Mouse (Mus musculus) cerebellum, postnatal 36 days (tissue): ENCODE measurements at regions not wholly inside any gene's neighbourhood (a gene's known extent, or its start where the extent isn't known, plus 50 kb on each side); places are given as distances from the start of the nearest gene placed in this dataset.

ENCODE experiments used
- DNase-seq, 2 experiments: peaks; one replicate each; pipeline ENCODE4 v3.0.0; 2021 to 2022; ENCODE audit warnings: mixed read lengths in 2 of 2

DNA sequence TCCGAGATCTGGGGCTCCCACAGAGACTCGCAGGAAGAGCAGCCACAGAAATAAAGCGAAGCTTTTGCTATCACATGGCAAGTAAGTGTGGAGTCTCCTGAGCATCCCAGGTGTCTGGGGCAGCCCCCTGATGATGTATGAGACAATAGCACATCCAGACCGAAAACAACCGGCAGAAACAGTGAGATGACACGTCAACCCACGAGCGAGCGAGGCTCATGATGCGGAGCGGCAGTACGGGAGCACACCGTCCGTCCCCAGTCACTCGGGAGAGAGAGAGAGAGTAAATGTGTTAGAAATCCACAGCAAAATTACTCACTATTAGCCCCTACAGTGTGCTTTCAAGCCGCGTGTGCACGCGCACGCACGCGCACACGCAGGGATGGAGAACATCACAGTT lies 276.2 kb downstream of the Barhl2 start:
- no peak for DNase-seq

GRCm38 (mm10) chr5:106172162-106172561 lies 285.8 kb downstream of the Barhl2 start:
- no peak for DNase-seq

GRCm38 (mm10) chr5:106170405-106170804 lies 287.6 kb downstream of the Barhl2 start:
- DNase-seq = no peak

GRCm38 (mm10) chr5:106167556-106167955 lies 290.4 kb downstream of the Barhl2 start:
- DNase-seq = no peak

DNA sequence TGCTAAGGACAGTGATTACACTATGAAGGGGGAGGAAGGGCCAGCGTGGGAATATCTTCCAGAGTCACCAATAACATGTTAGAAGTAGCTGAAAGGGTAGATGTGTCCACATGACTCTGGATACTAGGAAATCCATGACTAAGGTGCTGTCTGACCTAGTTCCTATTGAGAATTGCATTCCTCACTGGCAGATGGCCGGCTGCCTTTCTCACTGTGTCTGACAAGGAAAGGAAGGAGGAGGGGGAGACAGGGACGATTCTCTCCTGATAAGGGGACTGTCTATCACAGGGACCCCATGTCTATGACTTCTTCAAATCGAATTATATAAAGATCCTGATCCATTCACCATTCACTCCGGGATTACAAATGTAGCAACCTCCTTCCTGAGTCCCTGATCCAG lies 289.9 kb downstream of the Zfp326 start:
- DNase-seq = no peak

GRCm38 (mm10) chr5:106164190-106164589 lies 287.8 kb downstream of the Zfp326 start:
- DNase-seq = no peak

DNA sequence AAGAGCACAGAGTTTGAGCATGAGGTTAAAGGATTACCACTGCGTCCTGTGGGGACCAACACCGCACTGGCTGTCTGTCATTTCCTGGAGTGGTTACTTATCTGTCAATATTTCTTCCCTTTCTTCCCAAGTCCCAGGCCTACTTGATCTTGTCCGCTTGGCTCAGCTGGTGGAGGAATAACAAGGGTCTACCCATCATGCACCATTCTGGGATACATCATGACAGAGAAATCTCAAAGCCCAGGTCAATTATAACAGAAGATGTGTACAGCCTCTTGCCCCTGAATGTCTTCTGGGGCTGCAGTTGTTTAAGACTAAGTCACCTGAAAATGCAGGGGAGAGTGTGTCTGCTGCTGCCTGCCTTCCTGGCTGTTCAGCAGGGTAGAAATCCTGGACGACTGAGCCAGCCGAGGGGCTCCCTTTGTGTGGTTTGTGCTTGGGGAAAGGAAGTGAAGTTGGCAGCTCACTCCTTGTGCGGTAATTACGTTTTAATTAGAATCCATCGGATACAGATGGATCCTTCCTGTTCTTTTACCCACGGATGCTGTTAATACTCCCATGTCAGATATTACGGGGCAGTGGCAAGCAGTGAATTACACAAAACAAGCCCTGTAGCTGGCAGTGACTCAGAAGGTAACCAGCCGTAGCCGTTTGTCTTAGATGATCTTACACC lies 286.8 kb downstream of the Zfp326 start:
- no peak for DNase-seq

DNA sequence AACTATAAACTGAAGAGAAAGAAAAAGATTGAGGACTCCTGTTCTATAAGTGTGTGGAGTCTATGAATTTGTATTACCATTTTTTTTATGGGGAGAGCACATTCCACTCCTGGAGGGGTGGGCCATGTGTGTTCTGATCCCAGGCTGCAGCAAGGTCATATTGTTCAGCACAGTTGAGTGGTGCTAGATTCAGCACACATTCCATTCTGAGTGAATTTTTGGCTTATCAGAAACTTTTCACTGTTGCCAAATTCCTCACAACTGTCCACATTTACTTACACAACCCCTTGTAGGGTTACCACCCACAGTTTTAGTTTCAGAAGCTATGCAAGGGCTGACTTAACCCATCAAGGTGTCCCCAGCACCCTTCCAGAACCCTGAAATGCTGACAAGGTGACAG lies 262.7 kb downstream of the Zfp326 start:
- DNase-seq = no peak

DNA sequence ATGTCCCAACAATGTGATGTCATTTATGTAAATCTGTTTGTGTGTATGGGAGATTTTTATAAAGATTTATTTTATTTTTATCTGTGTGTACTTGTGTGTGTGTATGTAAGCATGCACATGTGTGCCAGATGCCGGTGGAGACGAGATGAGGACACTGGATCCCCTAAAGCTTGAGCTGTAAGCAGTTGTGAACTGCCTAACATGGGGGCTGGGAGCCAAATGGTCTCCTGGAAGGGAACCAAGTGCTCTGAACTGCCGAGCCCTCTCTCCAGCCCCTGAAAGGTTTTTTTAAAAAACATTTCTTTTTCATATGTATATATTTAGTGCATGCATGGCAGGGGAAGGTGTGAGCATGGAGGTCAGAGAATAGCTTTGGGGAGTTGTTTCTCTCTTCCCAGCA lies 246.6 kb downstream of the Zfp326 start:
- DNase-seq = no peak

- no peak for DNase-seq
Measured at GRCm38 (mm10) chr5:106119584-106119983, 243.2 kb downstream of the Zfp326 start.

DNA sequence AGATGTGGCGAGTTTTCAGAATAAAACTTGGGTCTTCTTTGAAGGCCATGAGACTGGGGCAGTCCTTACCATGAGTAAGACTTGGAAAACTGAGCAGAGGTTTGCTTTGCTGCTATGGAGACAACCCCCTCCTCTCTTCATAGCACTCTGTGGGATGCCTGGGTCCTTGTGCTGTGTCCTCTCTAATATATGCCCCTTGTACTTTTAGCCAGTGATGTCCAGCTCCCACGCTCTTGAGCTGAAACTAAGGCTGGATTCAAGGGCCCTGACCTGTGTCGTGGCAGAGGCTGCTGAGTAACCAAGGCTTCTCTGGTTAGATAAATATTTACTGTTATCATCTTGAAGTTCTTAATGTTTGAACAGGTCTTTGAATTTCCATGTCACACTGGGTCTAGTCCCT lies 236.8 kb downstream of the Zfp326 start:
- DNase-seq = no peak

- DNase-seq = no peak
Measured at GRCm38 (mm10) chr5:106108474-106108971, 232.2 kb downstream of the Zfp326 start.

DNA sequence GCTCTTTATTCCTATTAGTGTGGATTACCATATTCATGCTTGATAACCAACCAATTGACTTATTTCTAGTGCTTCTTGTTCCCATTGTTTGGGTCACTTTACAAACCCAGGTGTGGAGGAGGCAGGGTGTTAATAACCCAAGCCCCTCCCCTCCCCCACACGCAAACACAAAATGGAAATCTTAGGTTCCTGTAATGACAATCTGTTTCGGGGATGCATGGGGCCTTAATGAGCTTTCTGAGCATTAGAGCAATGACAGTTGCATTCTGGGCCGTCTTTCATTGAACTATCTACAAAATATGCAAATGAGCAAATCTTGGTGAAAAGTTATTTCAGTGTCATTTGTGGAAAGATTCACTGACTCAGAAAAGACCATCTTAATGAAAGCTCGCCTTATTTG lies 225.9 kb downstream of the Zfp326 start:
- no peak for DNase-seq

DNA sequence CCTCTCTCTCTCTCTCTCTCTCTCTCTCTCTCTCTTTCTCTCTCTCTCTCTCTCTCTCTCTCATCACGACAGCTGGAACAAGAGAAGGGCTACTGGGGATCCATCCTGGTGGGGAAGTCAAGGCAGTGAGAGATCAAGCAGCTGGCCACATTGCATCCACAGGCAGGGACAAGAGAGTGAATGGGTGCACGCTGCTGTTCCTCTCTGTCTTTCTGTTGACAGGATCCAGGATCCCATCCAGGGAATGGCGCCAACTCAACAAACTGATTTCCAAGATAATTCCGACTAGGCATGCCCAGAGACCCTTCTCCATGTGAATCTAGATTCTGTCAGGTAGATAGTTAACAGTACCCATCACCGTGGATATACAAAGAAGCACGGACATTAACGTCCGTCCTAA lies 222.5 kb downstream of the Zfp326 start:
- no peak for DNase-seq

DNA sequence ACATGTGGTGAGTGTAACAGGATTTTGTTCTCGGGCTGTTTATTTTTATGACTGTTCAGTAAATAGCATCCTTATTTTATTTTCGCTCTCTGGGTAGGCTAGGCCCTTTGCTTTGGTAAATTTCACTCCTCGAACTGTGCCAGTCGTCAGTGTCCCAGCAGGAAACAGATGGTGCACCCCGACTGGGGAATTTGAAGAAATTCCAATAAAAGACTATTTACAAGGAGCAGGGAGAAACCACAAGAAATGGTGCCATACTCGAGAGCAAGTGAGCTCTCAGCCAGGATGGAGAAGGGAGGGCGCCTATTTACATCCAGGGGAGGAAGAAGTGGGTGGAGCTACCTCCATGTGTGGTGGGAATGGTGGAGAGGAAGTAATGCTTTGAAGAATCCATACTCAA lies 213.0 kb downstream of the Zfp326 start:
- DNase-seq = peak; percentile 68 to 82

DNA sequence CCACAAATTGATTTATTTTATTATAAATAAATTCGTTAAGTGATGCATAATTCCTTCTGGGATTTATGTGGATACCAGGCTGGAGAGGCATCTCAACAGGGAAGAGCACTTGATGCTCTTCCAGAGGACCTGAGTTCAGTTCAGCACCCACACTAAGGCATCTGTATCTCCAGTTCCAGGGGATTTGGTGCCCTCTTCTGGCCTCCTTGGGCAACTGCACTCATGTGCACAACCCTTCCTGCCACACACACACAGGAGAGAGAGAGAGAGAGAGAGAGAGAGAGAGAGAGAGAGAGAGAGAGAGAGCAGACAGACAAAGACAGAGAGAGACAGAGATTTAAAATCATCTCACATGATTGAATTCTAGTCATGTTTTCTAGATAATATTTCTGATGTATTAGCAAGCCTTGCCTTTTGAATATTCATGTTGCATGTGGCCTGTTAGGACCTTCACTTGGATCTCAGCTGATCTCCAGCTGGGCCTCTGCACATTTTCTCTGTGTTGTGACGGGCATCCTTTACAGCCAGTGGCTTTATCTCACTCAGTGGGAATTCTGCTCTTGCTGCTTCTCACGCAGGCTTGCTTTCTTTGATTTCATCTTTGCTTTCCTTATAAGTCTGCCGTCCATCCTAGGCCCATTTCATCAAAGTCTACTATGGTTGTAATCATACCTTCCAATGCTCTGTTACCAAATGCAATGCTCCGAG lies 212.3 kb downstream of the Zfp326 start:
- DNase-seq = peak; percentile 23 to 36

DNA sequence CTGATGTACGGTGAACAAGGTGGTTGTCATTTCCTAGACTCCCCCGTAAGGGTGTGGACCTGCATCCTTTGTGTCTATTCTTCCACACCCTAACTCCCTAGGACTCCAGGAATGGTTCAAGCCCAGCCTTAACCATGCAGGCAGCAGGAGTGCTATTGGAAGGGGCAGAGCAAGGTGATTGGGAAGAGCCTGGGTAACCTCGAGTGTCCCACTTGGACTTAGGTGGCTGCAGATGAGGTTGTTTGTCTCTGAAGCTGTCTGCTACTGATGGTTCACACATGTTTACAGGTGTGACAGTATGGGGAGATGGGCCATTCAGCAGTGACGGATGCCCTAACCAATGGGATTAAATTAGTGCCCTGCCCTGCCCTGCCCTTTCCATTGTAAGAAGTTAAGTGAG lies 207.4 kb downstream of the Zfp326 start:
- DNase-seq = no peak

DNA sequence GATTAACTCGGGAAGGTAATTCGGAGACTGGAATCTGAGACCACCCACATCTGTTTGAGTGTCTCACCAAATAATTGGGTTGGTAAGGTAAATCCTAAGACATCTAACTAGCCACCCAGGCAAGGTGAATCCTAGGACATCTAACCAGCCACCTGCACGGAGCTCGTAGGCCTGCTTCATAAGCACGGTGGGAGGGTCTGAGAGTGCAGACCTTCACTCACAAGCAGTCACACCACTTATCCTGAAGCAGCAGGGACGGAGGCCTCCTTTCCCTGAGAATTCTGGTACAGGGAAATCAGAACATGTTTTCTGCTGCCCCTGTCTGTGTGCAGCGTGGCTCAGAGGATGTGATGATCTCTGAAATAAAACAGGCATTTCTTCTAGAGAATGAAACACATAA lies 206.5 kb downstream of the Zfp326 start:
- no peak for DNase-seq

- no peak for DNase-seq
Measured at GRCm38 (mm10) chr5:106067124-106067551, 190.8 kb downstream of the Zfp326 start.

GRCm38 (mm10) chr5:106066706-106067105 lies 190.3 kb downstream of the Zfp326 start:
- DNase-seq = no peak

DNA sequence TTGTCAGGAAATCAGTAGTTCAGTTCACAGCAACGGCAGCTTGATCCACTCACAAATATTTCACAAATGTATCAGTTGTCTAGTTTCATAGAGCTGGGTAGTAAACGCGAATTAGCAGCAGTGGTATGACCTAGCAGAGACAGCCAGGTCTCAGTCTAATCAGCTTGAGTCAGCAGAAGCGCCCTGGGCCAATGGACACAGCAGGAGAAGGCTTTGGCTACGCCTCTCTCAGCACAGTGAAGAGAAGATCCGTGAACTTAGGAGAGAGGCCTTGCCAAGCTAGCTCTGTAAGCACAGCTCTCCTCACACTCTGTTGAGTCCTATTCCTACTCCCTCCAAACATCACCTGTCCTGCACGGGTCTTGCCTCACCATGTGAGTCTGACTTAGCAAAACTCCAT lies 188.0 kb downstream of the Zfp326 start:
- peak; percentile 16 to 38 for DNase-seq

DNA sequence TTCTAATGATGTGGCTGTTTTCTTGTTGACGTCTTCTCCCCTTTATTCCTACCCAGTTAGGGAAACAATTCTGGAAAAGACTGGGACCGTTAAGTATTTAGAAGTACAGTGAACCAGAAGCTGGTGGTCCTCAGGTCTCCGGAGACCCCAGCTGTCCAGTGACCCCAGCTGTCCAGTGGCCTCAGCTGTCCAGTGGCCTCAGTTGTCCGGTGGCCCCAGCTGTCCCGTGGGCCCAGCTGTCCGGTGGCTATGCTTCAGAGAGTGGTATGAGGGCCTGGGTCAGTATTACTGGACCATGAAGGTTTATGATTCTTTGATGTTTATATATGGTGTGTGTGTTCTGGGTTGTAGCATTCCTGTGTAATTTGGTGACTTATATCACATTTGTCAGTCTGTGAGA lies 186.6 kb downstream of the Zfp326 start:
- DNase-seq = no peak

DNA sequence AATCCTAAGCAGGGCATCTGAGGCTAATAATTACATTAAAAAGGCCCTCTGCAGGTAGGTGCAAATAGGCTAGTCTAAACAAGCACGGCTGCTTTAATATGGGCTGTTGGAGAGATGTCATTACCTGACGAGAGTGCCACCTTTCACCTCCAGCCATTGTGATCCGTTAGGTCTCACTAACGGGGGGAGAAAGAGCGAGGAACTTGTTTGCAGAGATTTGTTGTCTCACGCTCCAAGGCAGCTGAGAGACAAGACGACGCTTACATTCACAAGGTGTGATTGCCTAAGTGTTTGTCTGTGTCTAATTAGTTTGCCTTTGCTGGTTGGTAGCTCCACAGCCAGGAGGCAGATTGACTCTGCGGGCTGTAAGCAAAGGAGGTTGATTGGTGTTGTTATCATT lies 180.3 kb downstream of the Zfp326 start:
- no peak for DNase-seq

DNA sequence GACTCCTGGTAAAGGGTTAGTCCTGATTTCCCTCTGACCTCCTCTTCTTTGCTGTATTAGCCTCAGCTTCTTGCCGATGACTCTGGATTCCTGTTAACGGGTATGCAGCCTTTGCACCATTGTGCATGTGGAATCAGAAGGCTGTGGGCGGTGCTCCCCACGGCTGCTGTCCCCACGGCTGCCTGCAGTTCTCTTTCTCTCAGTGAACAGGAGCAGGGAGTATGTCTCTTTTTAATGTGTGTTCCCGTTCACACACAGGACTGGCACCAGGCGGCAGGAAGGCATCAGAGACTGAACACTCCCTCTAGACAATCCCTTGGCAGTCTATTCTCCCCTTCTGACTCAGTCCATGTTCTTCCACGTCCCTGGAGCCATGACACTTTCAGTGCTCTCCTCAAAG lies 178.9 kb downstream of the Zfp326 start:
- DNase-seq = peak in 1 of 2 experiments; percentile 13

GRCm38 (mm10) chr5:106051026-106051425 lies 174.7 kb downstream of the Zfp326 start:
- DNase-seq = peak; percentile 84
